Mouse (Mus musculus): Measurements from ENCODE around the gene Gm47289. TPM values are rescaled to one million over a fixed set of nuclear protein-coding genes. Genes with fewer than 3 reads are reported as not detected.

Gene Gm47289
- total RNA-seq, 2 experiments from 2014 or later, result not detected

DNA sequence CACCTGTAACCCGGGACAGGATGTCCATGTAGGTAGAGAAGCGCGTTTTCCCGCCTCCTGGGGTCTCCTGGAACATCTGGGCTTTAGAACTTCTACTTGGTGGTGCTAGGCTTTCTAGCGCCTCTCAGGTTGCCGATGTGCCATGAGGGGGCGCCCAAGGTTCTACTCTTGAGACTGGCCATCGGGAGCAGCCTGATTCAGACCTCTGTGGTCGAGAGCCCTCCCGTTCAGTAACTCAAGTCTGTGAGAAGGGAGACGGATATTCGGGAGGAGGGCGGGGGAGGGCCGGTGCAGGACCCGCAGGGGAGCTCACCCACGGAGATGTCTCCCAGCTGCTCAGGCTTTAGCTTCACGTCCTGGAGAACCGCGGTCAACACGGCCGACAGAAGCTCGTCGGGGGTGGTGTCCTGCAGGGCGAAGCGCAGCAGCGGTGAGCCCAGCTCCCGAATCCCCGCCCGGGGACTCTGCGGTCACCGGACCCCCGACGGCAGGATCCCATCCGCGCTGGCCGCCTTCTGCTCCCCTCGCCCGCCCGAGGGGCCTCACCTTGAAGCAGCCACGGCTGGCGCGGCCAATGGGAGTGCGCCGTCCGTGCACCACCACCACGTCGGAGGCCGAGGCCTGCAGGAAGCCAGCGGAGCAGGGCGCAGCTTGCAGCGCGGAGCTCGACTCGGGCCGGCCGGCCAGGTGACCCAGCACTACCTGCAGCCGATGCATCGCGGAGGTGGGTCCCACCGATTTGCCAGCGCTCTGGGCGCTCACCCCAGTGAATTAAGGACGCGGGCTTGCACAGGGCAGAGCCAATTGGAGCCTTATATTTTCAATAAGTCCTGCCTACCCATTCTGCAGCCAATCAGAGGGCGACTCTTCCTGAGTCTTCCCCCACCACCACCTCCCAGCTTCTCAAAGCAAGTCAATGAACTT is 2.4 kb upstream of the Gm47289 start, which contains the start of gene Acaa1b:
Gene Acaa1b, minus strand, starts transcription at position 816 of the 924 bp plus-strand sequence.
- DNase-seq (ENCODE audit: low spot score in 2 of 2), result peak; percentile 76 to 84

DNA sequence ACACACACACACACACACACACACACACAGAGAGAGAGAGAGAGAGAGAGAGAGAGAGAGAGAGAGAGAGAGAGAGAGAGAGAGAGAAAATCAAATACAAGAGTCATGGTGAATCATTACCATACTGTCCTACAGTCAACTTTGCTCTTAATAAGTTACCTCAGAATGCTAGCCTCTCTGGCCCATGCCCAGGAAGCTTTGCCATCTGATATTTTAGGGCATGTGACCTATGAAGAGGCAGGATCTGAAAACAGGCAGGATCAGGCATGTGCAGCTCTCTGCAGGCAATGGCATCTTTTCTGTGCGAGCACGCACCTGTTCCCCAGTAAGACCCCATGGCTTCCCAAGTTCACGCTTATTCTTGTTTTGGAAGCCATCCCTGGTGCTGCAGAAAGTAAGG is 1.7 kb downstream of the Gm47289 start:
- no peak for DNase-seq (ENCODE audit: low spot score in 2 of 2)

DNA sequence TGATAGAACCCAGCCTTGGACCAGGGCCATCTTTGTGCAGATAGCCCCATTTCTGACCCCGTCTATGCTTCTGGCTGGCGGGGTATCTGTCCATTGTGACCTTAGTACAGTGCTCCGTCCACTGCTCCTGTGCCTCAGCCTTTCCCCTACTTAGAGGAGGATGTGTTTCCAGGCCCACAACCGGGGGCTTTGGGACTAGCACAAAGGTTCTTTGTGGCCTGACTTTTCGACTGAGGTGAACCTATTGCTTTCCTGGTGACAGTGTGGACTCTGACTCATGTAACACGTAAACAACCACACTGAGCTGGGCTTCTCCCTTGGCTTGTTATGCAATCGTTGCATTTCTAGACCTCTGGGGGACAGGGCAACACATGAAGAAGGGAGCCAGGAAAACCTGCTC is 5.8 kb downstream of the Gm47289 start:
- DNase-seq (ENCODE audit: low spot score in 2 of 2), result no peak

DNA sequence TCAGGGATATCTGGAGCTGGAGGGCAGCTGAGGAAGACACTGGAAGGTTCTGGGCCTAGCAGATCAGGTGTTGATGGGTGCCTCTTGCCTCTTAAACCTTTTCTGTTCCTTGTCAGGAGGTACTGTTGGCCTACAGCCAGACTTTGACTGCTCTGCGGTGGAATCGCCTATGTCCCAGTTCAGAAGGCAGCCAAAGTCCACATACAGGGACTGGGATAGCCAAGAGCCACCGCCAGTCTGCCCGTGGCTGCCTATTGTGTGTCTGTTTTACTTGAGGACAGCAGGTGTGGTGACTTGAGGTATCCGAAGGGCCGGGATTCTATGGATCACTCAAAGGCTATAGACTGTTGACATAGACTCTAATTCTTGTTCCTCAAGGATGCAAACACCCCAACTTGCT is 6.6 kb downstream of the Gm47289 start:
- DNase-seq (ENCODE audit: low spot score in 2 of 2), result no peak

DNA sequence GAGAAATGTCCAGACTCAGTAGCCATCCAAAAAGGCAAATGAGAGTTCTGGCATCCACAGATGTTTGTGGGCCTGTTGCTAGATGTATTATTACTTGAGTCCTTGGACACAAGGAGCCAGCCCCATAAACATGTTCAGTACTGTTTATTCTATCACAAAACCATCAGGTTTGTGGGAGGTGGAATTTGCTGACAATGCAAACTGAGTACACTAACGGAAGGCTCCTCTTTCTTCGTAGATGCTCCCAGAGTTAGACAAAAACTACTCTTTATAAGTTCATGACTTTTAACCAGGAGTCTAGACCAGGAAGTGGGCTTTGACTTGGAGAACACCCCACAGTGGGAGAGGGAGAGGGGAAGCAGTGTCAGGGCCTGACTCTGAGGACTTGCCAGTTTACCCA is 8.6 kb downstream of the Gm47289 start:
- no peak for DNase-seq (ENCODE audit: low spot score in 2 of 2)

DNA sequence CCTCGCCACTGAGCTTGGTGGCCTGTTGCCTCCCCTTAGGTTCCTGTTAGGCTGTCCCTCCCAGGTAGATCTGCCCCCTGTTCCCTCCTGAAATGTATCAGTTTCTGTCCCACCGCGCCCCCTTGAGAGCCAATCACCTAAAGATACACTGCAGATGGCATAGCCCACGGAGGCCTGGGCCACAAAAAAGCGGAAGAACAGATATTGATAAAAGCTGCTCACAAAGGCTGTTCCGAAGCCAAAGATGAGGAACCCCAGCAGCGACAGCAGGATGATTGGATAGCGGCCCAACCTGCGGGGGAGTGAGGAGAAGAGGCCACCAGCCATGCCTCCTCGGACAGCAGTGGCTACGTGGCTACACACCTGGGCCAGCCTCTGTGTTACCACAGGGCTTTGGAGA is 20.3 kb downstream of the Gm47289 start:
- no peak for DNase-seq (ENCODE audit: low spot score in 2 of 2)

DNA sequence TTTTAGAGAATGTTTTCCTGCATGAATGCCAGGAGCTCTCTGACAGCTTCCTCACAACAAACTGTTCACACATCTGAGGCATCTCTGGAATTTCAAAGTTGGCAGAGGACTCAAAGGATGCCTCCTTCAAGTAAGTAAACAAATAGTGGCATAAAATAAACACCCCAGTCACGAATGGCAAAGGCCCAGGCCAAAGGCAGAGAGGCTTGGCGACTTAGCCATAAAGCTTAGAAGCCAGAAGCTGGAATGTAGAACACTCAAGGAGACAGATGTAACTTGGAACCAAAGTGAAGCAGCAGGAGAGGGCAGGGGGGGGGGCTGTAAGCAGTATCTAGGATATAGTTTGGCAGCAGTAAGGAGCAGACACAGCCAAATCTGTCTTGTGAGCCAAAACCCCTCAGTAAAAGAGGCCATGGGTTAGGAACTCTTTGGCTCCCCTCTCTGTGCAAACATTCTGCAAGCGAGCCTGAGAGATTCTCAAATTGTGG is 22.3 kb downstream of the Gm47289 start:
- peak in 1 of 2 experiments; percentile 20 for DNase-seq (ENCODE audit: low spot score in 2 of 2)

DNA sequence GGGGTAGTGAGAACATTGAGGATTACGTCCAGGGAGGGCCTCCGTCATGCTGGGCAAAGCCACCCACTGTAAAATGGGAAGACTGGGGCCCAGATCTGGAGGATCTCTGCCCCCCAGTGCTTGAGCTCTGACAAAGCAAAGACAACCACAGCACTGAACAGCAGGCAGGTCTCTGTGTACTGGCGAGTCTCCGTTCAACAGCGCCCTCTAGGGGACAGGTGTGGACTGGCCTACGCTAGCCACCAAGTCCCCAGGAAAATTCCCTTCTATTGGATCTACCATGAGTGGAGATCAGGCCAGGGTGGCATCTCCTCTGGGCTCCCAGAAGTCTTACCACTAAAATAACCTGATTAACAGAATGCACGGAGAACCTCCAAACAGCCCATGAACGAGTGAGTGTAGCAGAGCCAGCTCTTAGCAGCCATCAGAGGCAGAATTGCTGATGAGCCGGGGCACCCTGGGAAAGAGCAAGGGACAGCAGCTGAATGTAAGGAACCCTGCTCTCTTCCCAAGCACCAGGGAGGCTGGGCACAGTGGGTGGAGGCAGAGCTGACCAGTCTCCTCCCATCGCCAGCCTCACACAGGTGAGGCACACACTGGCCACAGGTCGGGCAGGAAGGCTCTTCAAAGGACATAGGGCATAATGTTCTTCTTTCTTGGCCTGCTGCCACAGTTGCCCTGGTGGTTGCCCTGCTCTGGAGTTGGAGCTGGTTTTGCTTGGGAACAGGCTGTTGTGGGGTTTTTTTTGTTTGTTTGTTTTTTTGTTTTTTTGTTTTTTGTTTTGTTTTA is 33.4 kb downstream of the Gm47289 start:
- DNase-seq (ENCODE audit: low spot score in 2 of 2), result peak in 1 of 2 experiments; percentile 15

DNA sequence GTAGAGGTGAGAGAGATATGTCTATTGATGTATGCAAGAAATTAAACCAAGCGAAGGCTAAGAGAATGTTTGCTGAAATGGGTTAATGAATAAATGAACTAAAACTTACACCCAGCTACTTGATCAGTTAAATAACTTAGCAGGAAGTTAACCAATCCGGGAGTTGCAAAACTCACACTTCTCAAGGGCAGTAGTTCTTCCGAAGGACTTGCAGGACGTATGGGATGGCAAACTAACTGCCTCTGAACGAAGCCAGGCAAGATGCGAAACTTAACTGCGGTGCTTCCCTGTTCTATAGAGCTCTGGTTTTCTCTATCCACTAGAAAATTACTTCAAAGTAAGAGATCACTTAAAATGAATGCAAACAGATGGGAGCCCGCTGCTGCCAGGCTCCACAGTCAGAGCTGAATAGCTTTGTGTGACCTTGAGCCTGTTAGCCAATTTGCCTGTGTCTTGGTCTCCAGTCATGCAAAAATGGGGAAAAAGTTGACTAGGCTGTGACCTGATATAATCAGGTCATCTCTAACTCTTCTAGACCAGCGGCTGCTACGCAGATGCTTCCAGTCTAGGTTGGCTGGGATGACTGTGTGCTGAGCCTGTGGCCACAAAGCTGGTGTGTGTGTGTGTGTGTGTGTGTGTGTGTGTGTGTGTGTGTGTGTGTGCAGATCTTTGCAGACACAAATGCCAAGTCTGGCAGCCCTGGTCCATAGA is 40.3 kb downstream of the Gm47289 start:
- no peak for DNase-seq (ENCODE audit: low spot score in 2 of 2)

DNA sequence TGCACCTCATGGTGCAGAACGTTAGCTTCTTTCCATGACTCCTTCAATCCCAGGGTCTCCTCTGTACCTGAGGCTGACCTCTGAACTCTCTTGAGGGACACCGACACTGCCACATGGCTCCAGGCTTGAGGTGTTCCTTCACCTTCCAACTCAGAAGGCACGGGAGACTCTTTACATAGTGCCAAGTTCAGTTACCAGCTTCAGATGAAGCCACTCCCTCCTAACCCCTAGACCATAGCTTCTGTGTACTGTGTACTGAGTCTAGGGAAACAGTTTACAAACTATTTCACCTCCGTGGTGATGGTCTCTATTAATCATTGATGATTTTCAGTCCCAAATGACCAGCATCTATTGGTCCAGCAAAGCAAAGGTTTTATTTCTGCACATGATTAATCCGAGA is 42.7 kb downstream of the Gm47289 start:
- no peak for DNase-seq (ENCODE audit: low spot score in 2 of 2)

DNA sequence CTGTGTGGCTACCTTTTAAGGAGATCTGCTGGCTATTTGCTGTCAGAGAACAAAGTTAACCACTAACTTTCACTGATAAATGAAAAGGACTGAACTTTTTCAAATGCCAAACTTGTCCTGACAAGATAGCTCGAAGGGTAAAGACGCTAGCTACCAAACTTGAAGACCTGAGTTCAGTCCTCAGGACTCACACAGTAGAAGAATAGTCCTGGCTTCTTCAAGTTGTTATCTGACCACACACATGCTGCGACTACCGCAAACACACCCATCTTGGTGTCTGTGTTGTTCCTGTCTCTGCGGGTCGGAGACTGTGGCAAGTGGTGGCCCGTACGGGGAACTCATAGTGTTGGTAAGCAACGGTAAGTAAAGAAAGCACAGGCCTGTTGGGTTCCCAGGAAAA is 44.7 kb downstream of the Gm47289 start:
- no peak for DNase-seq (ENCODE audit: low spot score in 2 of 2)

DNA sequence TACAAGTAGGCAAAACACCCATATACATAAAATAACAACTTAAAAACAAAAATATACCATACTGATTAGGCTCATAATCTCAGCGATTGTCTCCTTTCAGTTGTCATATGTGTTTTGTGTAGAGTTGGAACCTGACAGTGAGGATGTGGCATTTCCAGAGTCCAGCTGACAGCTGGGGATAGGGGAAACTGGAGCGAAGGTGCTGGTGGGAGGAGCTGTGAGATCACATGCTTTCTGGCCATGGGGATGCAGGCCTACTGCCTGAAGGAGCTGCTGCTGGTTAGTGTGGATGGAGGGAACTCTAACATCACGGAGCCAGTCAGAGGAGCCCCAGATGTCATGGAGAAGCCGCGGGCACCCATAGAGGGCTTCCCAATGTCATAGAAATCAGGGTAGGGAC is 46.8 kb downstream of the Gm47289 start:
- DNase-seq (ENCODE audit: low spot score in 2 of 2), result no peak

DNA sequence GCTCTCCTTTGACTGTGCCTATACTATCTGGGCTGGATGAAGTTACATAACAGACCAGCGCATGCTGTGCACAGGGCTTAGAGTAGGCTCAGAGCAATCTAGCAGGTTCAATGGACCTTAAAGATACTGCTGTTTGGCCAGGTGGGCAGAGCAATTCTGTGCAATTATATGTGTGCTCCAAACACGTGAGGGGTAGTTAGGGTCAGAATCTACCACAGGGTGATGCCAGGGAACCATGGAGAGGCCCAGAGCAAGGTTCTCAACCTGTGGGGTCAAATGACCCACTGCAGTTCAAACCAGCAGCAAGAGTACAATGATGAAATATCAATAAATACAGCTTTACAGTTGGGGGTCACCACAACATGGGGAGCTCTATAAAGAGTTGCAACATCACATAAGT is 47.7 kb downstream of the Gm47289 start:
- no peak for DNase-seq (ENCODE audit: low spot score in 2 of 2)

DNA sequence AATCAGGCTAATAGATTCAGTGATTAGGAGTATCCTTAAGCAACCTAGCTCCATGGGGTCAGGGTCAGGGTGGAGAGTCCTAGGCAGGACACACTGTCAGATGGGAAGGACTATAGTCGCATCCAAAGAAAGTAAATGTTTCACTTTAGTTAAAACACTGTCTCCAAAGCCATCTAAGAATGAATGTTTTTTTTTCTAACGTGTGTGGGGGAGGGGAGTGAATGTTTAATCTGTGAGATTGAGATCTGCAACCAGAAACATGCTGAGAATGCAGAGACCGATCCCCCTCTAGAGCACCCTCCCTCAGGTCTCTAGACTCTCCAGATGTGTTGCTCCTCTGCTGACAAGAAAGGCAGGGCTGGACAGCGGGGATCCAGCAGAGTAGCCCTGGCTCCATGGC is 48.2 kb downstream of the Gm47289 start:
- no peak for DNase-seq (ENCODE audit: low spot score in 2 of 2)

DNA sequence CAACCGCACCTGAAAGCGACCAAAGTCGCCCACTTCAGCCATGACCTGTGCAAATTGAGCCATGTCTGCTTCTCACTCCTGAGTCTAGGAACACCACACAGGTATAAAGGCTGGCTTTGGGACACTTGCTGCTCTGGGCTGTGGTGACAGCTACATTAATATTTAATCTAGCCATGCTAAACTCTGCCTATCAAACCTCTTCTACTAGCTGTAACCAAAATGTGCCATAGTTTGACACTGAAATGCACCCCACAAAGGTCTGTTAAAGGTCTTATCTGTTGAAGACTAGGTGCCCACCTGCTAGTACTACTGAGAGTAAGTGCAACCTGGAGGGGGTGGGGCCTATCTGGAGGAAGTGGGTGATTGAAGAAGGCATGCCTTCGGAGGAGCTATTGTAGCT is 50.0 kb downstream of the Gm47289 start, which contains the start of gene Slc22a13:
Gene Slc22a13, minus strand, starts transcription at position 101 of the 400 bp plus-strand sequence.
- DNase-seq (ENCODE audit: low spot score in 2 of 2), result no peak

Other genes starting within 250 kb of the Gm47289 start
- 10 to 100 TPM; 17.0 to 19.0 TPM for gene Ctdspl, start 232.7 kb upstream of the Gm47289 start, total RNA-seq (2021)
- 1 to 10 TPM in 1 of 2 experiments, under 1 TPM in 1; 0.78 to 1.3 TPM for gene Vill, start 106.4 kb upstream of the Gm47289 start, total RNA-seq (2021)
- 10 to 100 TPM; 10.8 to 12.1 TPM for gene Plcd1, start 65.7 kb upstream of the Gm47289 start, total RNA-seq (2021)
- gene Dlec1, start 56.7 kb upstream of the Gm47289 start, total RNA-seq (2021), result 1 to 10 TPM; 1.8 to 2.7 TPM
- 1 to 10 TPM; 2.1 to 2.5 TPM for gene Acaa1b, start 2.1 kb upstream of the Gm47289 start, total RNA-seq (2021)
- gene Slc22a13, start 49.9 kb downstream of the Gm47289 start, total RNA-seq (2021), result not detected
- 10 to 100 TPM; 37.1 to 41.5 TPM for gene Oxsr1, start 163.3 kb downstream of the Gm47289 start, total RNA-seq (2021)
- gene Acaa1a, start 180.5 kb downstream of the Gm47289 start, total RNA-seq (2021), result 10 to 100 TPM; 66.2 to 79.4 TPM
- 1 to 10 TPM; 5.2 to 5.9 TPM for gene Myd88, start 182.2 kb downstream of the Gm47289 start, total RNA-seq (2021)
- gene Xylb, start 198.2 kb downstream of the Gm47289 start, total RNA-seq (2021), result 1 to 10 TPM; 4.4 to 4.8 TPM
- gene Slc22a14, start 206.4 kb downstream of the Gm47289 start, total RNA-seq (2021), result not detected
- 10 to 100 TPM; 10.2 to 12.6 TPM for gene Acvr2b, start 243.0 kb downstream of the Gm47289 start, total RNA-seq (2021)